Mouse (Mus musculus) cortical plate, adult 2 months (tissue): ENCODE measurements around the gene Ptgis.

Experiments used
- CTCF ChIP-seq: fragments of 200-500 bp; IDR thresholded peaks from 2 replicates; pipeline ENCODE4 v1.5.1; 2011; ENCODE audit warnings: mild to moderate bottlenecking, control low read depth, low read length; ENCODE audit not compliant: insufficient read depth; ENCODE audit errors: extremely low read depth
- POLR2A ChIP-seq: fragments of 200-500 bp; IDR thresholded peaks from 2 replicates; pipeline ENCODE4 v1.6.1; 2011; ENCODE audit warnings: mild to moderate bottlenecking, low read length, control low read depth; ENCODE audit not compliant: insufficient read depth; ENCODE audit errors: extremely low read depth

- no peak for TF ChIP-seq POLR2A
- TF ChIP-seq CTCF: no peak
Measured at GRCm38 (mm10) chr2:167145904-167146303, 94.5 kb downstream of the Ptgis start.
